Mouse (Mus musculus): Measurements from ENCODE around the gene Arsb.

- TF ChIP-seq CTCF (conservative IDR thresholded peaks at IDR 0.05; ENCODE audit: low read length) (no peak), POU5F1 (IDR thresholded peaks at IDR 0.05; ENCODE audit: borderline replicate concordance, low read length) (no peak), NANOG (IDR thresholded peaks at IDR 0.05; ENCODE audit: borderline replicate concordance, low read length) (no peak)
Measured at GRCm38 (mm10) chr13:93849751-93850355, 78.4 kb downstream of the Arsb start.
